Mouse (Mus musculus) kidney, postnatal 25 days (tissue): Measurements from ENCODE around the gene Ccdc88a.
A peak's percentile ranks its signal among the peaks of the same experiment; 100 is the strongest.

Experiments
- DNase-seq, 2 experiments: peaks; one replicate each; pipeline ENCODE4 v3.0.0; 2021; ENCODE audit warnings: mixed read lengths in 2 of 2

The Ccdc88a gene

GRCm38 (mm10) chr11:29373396-29374273 lies at the start of gene Ccdc88a:
Gene Ccdc88a, plus strand, starts transcription at chr11:29373658.
- peak; percentile 94 to 98 for DNase-seq

GRCm38 (mm10) chr11:29335505-29335904 lies 38.0 kb upstream of the Ccdc88a start:
- DNase-seq, result no peak

GRCm38 (mm10) chr11:29341259-29341658 lies 32.2 kb upstream of the Ccdc88a start:
- no peak for DNase-seq

- DNase-seq, result no peak
Measured at GRCm38 (mm10) chr11:29344891-29345657, 28.4 kb upstream of the Ccdc88a start.

- DNase-seq, result no peak
Measured at GRCm38 (mm10) chr11:29345673-29346286, 27.7 kb upstream of the Ccdc88a start.

GRCm38 (mm10) chr11:29350891-29351290 lies 22.6 kb upstream of the Ccdc88a start:
- DNase-seq, result no peak

GRCm38 (mm10) chr11:29352214-29352613 lies 21.2 kb upstream of the Ccdc88a start:
- no peak for DNase-seq

- no peak for DNase-seq
Measured at GRCm38 (mm10) chr11:29368161-29368560, 5.3 kb upstream of the Ccdc88a start.

GRCm38 (mm10) chr11:29373050-29373395 lies 435 bp upstream of the Ccdc88a start:
- DNase-seq, result no peak

GRCm38 (mm10) chr11:29374274-29374656 lies 807 bp downstream of the Ccdc88a start:
- DNase-seq, result peak in 1 of 2 experiments; percentile 2

- DNase-seq, result no peak
Measured at GRCm38 (mm10) chr11:29376635-29377034, 3.2 kb downstream of the Ccdc88a start.

GRCm38 (mm10) chr11:29378751-29379150 lies 5.3 kb downstream of the Ccdc88a start:
- DNase-seq, result no peak

- no peak for DNase-seq
Measured at GRCm38 (mm10) chr11:29383493-29383892, 10.0 kb downstream of the Ccdc88a start.

GRCm38 (mm10) chr11:29384001-29384400 lies 10.5 kb downstream of the Ccdc88a start:
- DNase-seq, result no peak

- no peak for DNase-seq
Measured at GRCm38 (mm10) chr11:29384617-29385016, 11.2 kb downstream of the Ccdc88a start.

GRCm38 (mm10) chr11:29389913-29390312 lies 16.5 kb downstream of the Ccdc88a start:
- no peak for DNase-seq

GRCm38 (mm10) chr11:29395135-29395746 lies 21.8 kb downstream of the Ccdc88a start:
- no peak for DNase-seq

- DNase-seq, result no peak
Measured at GRCm38 (mm10) chr11:29400374-29400773, 26.9 kb downstream of the Ccdc88a start.

GRCm38 (mm10) chr11:29406292-29406691 lies 32.8 kb downstream of the Ccdc88a start:
- DNase-seq, result no peak

- DNase-seq, result no peak
Measured at GRCm38 (mm10) chr11:29423496-29423895, 50.0 kb downstream of the Ccdc88a start.

- no peak for DNase-seq
Measured at GRCm38 (mm10) chr11:29428774-29429173, 55.3 kb downstream of the Ccdc88a start.

- DNase-seq, result no peak
Measured at GRCm38 (mm10) chr11:29431011-29431410, 57.6 kb downstream of the Ccdc88a start.

GRCm38 (mm10) chr11:29448741-29449140 lies 75.3 kb downstream of the Ccdc88a start:
- DNase-seq, result no peak
